Mouse (Mus musculus): ENCODE measurements around the gene Sap25.

DNA sequence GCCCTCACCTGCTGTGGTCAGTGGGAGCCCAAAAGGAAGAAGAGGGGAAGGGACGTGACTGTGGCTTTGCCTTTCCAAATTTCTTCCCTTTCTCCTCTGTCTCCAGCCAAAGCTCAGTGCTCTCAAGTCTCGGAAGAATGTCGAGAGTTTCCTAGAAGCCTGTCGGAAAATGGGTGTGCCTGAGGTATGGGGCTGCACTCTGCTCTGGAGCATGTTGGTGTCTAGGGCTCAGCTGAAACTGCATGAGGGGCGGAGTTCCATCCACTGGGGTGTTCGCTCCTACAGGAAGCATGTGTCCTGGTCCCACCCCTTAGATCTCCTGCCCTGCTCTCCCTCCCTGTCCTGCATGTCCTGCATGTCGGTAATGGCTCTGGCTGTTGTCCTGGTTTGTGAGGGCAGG, 1.7 kb upstream of the Sap25 start:
- TF ChIP-seq POLR2A (IDR thresholded peaks at IDR 0.05; ENCODE audit: low read depth, low read length) = no peak
- no peak for TF ChIP-seq CTCF (conservative IDR thresholded peaks at IDR 0.05; ENCODE audit: insufficient read depth, insufficient read length, low read depth, low read length)

All from kidney, adult 2 months (tissue).